Mouse (Mus musculus) intestine, postnatal 0 days (tissue): ENCODE results near the gene Cdh12. TPM values are rescaled to one million over a fixed set of nuclear protein-coding genes. Genes with fewer than 3 reads are reported as not detected.

Source experiments
- ATAC-seq: fragments of 200-750 bp; cut with Nextera tagmentation; 2 replicates; pipeline ENCODE4 v1.8.0; 2017; ENCODE audit warnings: mild to moderate bottlenecking, moderate TSS enrichment, moderate library complexity
- H3K27ac ChIP-seq: fragments of 300-500 bp; sonication (generic); 2 replicates; pipeline ENCODE4 v1.5.1; 2014; ENCODE audit warnings: mild to moderate bottlenecking, low read depth, low read length, moderate library complexity
- H3K27me3 ChIP-seq: fragments of 300-500 bp; sonication (generic); replicated peaks from 2 replicates; pipeline ENCODE4 v1.6.1; 2014; ENCODE audit warnings: low read length, mixed read lengths; ENCODE audit not compliant: control insufficient read depth, insufficient read depth
- H3K36me3 ChIP-seq: fragments of 300-500 bp; sonication (generic); 2 replicates; pipeline ENCODE4 v1.6.1; 2014; ENCODE audit warnings: mild to moderate bottlenecking, moderate library complexity; ENCODE audit not compliant: control insufficient read depth, insufficient read depth
- H3K4me1 ChIP-seq: fragments of 300-500 bp; sonication (generic); replicated peaks from 2 replicates; pipeline ENCODE4 v1.6.1; 2014; ENCODE audit warnings: antibody characterized with exemption, low read length, mixed read lengths; ENCODE audit not compliant: control insufficient read depth, insufficient read depth
- H3K4me2 ChIP-seq: fragments of 300-500 bp; sonication (generic); replicated peaks from 2 replicates; pipeline ENCODE4 v1.6.1; 2014; ENCODE audit warnings: low read depth, mild to moderate bottlenecking, moderate library complexity
- H3K4me3 ChIP-seq: fragments of 300-500 bp; sonication (generic); 2 replicates; pipeline ENCODE4 v1.5.1; 2014; ENCODE audit warnings: low read depth, low read length
- H3K9ac ChIP-seq: fragments of 300-500 bp; sonication (generic); 2 replicates; pipeline ENCODE4 v1.6.1; 2014; ENCODE audit warnings: mild to moderate bottlenecking, low read depth, low read length
- H3K9me3 ChIP-seq: fragments of 300-500 bp; sonication (generic); 2 replicates; pipeline ENCODE4 v1.6.1; 2016; ENCODE audit warnings: mixed run types; ENCODE audit not compliant: control insufficient read depth
- CTCF ChIP-seq: sonication (generic); IDR thresholded peaks from 2 replicates; pipeline ENCODE4 v1.5.1; 2016; ENCODE audit warnings: low read depth, mild to moderate bottlenecking, control low read depth, antibody characterized with exemption, moderate library complexity
- WGBS: fragments of 180-500 bp; shearing (Covaris S2); extraction: QIAGEN DNeasy Blood & Tissue Kit; methylation state at CpG from one replicate; pipeline ENCODE4 v1.1.7; 2014; 5-methylcytosine and 5-hydroxymethylcytosine counted together
- polyA plus RNA-seq: library from polyadenylated mRNA; unstranded; fragments of >200 nt; fragmentation: Nextera tagmentation; extraction: Ambion mirVana; gene quantifications from 2 replicates; pipeline ENCODE4 v1.2.1, GENCODE M21; 2015

Cdh12 gene
- polyA plus RNA-seq, 1 experiment from 2014 or later, result 0.10 TPM

DNA sequence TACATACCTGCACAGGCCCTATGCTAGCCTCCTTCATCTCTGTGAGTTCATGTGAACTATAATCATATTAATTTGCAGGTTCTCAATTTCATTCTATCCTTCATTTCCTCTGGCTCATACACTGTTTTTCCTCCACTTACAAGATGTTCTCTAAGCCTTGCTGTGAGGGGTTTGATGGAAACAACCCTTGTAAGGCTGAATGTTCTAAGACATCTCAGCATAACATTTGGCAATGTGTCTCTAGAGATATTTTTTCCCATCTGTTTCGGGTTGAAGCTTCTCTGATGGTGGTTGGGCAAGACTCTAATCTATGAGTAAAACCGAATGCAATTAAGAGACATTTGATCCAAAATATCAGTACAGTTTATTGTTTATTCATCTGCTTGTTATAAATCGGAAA is 444.4 kb downstream of the Cdh12 start:
- ATAC-seq, result no peak
- H3K4me3 ChIP-seq, result no peak overlapping the region
- no peak overlapping the region for H3K9ac ChIP-seq
- no peak for TF ChIP-seq CTCF
- H3K27ac ChIP-seq, result no peak overlapping the region
- H3K36me3 ChIP-seq, result no peaks in the 10 kb centered on the region
- WGBS, result 86% methylated on average over 3 of the region's 3 CpGs
- no peaks in the 10 kb centered on the region for H3K9me3 ChIP-seq
- no peak overlapping the region for H3K4me2 ChIP-seq
- no peaks in the 10 kb centered on the region for H3K27me3 ChIP-seq
- no peaks in the 10 kb centered on the region for H3K4me1 ChIP-seq

- H3K4me1 ChIP-seq, result no peaks in the 10 kb centered on the region
- no peak overlapping the region for H3K27ac ChIP-seq
- H3K9ac ChIP-seq, result no peak overlapping the region
- no peak for ATAC-seq
- no peaks in the 10 kb centered on the region for H3K9me3 ChIP-seq
- 60% methylated on average over 3 of the region's 3 CpGs for WGBS
- no peak overlapping the region for H3K4me2 ChIP-seq
- TF ChIP-seq CTCF, result no peak
- H3K27me3 ChIP-seq, result no peaks in the 10 kb centered on the region
- no peaks in the 10 kb centered on the region for H3K36me3 ChIP-seq
- H3K4me3 ChIP-seq, result no peak overlapping the region
Observed at GRCm38 (mm10) chr15:20902568-20902967, 453.5 kb downstream of the Cdh12 start.

DNA sequence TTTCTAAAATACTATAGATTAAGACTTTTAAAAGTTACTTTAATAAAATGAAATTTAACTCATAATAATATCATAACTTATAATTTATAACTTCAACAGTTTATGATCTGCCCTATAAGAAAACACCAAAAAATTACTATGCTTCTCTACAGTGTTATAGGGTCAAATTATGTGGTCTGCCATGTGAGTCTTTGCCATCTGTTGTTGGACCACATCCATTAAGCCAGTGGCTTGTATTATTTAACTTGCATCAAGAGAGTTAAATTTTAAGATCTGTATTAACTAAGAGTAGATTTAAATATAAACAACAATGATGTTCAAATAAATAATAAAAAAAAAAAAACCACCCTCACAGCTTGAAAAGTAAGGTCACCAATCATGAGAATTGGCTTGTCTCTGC is 479.2 kb downstream of the Cdh12 start:
- H3K4me2 ChIP-seq, result no peak overlapping the region
- no peaks in the 10 kb centered on the region for H3K27me3 ChIP-seq
- ATAC-seq, result no peak
- no peaks in the 10 kb centered on the region for H3K36me3 ChIP-seq
- H3K27ac ChIP-seq, result no peak overlapping the region
- no peaks in the 10 kb centered on the region for H3K9me3 ChIP-seq
- no peak overlapping the region for H3K9ac ChIP-seq
- no peaks in the 10 kb centered on the region for H3K4me1 ChIP-seq
- no peak for TF ChIP-seq CTCF
- no peak overlapping the region for H3K4me3 ChIP-seq

DNA sequence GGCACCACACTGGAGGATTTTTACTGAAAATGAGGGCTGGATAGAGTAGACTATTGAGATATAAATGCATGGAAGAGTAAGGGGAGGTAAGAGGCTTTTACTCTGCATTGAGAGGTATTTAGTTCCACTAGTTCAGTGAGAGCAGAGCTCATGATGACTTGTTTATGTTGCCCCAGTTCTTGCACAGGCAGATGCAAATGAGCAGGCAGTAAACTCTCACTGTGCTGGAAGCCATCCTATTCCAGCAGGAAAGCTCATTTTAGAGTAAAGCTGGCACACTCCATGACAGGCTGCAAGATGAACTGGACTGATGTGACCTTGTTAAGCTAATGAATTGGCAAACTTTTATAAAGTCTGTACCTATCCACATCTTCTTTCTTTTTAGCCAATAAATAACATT is 494.9 kb downstream of the Cdh12 start:
- Histone ChIP-seq H3K4me3 (no peak overlapping the region), H3K27me3 (no peaks in the 10 kb centered on the region), H3K9me3 (no peaks in the 10 kb centered on the region), H3K27ac (no peak overlapping the region), H3K4me1 (no peaks in the 10 kb centered on the region), H3K36me3 (no peaks in the 10 kb centered on the region), H3K9ac (no peak overlapping the region), H3K4me2 (no peak overlapping the region)
- no peak for TF ChIP-seq CTCF
- no peak for ATAC-seq

- 51% methylated on average over 2 of the region's 2 CpGs for WGBS
- Histone ChIP-seq H3K9me3 (no peaks in the 10 kb centered on the region), H3K4me3 (no peak overlapping the region), H3K9ac (no peak overlapping the region), H3K27me3 (no peaks in the 10 kb centered on the region), H3K36me3 (no peaks in the 10 kb centered on the region), H3K4me2 (no peak overlapping the region), H3K4me1 (no peaks in the 10 kb centered on the region), H3K27ac (no peak overlapping the region)
- no peak for ATAC-seq
- TF ChIP-seq CTCF, result no peak
Observed at GRCm38 (mm10) chr15:20967463-20967862, 518.4 kb downstream of the Cdh12 start.

- 90% methylated on average over 2 of the region's 2 CpGs for WGBS
- no peak overlapping the region for H3K9ac ChIP-seq
Observed at GRCm38 (mm10) chr15:20971041-20971440, 522.0 kb downstream of the Cdh12 start.

GRCm38 (mm10) chr15:21000541-21000940 is 551.5 kb downstream of the Cdh12 start:
- Histone ChIP-seq H3K27me3 (no peaks in the 10 kb centered on the region), H3K36me3 (no peaks in the 10 kb centered on the region), H3K9ac (no peak overlapping the region), H3K4me3 (no peak overlapping the region), H3K9me3 (no peaks in the 10 kb centered on the region), H3K4me2 (no peak overlapping the region), H3K27ac (no peak overlapping the region), H3K4me1 (no peaks in the 10 kb centered on the region)
- TF ChIP-seq CTCF, result no peak
- 78% methylated on average over 4 of the region's 4 CpGs for WGBS
- no peak for ATAC-seq

More at GRCm38 (mm10) chr15:20971041-20971440, 522.0 kb downstream of the Cdh12 start:
- Histone ChIP-seq H3K27ac (no peak overlapping the region), H3K4me1 (no peaks in the 10 kb centered on the region), H3K36me3 (no peaks in the 10 kb centered on the region), H3K27me3 (no peaks in the 10 kb centered on the region), H3K4me2 (no peak overlapping the region), H3K4me3 (no peak overlapping the region), H3K9me3 (no peaks in the 10 kb centered on the region)
- TF ChIP-seq CTCF, result no peak
- no peak for ATAC-seq
